Mouse (Mus musculus): Measurements from ENCODE around the gene Slc38a10. TPM values are rescaled to one million over a fixed set of nuclear protein-coding genes. Genes with fewer than 3 reads are reported as not detected.
A peak's percentile ranks its signal among the peaks of the same experiment; 100 is the strongest.

Slc38a10 gene
- polyA plus RNA-seq, 1 experiment: 107 TPM

DNA sequence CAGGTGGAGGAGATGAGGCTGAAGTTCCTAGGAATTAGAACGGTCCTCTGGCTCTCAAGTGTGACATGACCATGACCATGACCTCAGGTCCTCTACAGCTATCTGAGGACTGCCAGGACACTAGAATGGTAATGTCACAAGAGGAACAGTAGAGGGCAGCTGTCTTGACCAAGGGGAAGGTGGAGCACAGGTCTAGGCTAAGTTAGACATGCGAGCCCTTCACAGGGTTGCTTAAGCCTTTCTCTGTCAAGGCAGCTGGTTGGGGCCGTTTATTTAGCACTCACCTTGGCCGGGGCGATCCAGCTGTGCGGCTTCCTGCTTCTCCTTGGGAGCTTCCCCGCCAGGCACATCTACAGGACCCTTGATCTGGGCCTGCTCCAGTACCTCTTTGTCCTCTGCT is 40.6 kb downstream of the Slc38a10 start:
- H3K4me3 ChIP-seq (ENCODE audit: insufficient read depth, low read length): no peak overlapping the region
- H3K4me1 ChIP-seq (ENCODE audit: control insufficient read depth, insufficient read depth, low read length): no peaks in the 10 kb centered on the region
- H3K27ac ChIP-seq (ENCODE audit: insufficient read depth, low read length): no peak overlapping the region
- TF ChIP-seq CTCF (IDR thresholded peaks at IDR 0.05; ENCODE audit: borderline replicate concordance, insufficient read depth, low read length): peak; percentile 33; the same call in 1 of the 2 replicates
- no peak for TF ChIP-seq POLR2A (IDR thresholded peaks at IDR 0.05; ENCODE audit: low read depth, low read length)

DNA sequence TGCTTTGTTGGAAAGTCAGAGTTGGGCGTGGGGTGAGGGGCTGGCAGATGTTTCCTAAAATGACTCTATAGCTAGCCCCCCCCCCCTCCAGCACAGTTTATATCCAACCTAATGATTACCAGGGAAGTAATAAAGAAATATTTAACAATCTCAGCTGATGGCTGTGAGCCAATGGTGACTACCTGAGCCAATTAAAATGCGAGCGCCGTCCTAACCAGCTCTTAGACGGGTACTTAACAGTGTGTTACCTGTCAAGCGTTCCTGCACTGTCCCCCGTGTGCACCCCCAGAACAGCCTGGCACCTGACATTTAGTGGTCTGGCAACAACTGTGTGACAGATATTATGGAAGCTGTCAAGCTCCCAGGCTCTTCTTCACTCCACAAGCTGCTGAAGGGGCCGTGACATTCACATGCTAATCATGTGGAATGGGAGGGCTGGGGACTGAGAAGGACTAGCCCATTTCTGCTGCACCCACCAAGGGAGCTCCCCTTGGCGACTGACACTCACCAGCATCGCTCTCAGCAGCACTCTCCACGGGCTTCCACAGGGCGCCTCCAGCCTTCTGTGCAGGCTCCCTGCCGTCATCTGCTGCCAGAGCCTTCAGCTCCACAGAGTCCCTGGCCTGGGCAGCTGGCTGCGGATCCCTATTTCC is 41.5 kb downstream of the Slc38a10 start:
- H3K4me3 ChIP-seq (ENCODE audit: insufficient read depth, low read length): no peak overlapping the region
- no peaks in the 10 kb centered on the region for H3K4me1 ChIP-seq (ENCODE audit: control insufficient read depth, insufficient read depth, low read length)
- no peak overlapping the region for H3K27ac ChIP-seq (ENCODE audit: insufficient read depth, low read length)
- TF ChIP-seq CTCF (IDR thresholded peaks at IDR 0.05; ENCODE audit: borderline replicate concordance, insufficient read depth, low read length) (no peak), POLR2A (IDR thresholded peaks at IDR 0.05; ENCODE audit: low read depth, low read length) (no peak)

DNA sequence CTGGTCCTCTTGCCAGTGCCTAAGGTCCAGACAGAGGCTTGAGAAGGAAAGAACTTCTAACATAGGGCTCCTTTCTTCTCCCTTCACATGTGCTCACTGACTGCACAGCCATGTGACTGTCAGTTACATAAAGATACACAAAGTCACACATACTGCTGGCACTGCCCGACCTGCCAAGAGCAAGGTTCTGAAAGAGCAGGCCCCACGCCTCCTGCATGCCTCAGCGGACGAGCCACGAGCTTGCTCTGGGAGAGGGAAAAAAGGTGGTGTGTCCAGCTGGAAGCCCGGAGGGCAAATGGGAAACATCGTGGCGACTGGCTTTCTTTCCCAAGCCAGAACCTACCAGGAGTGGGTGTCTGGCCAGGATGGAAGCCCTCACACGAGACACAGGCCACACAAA is 43.4 kb downstream of the Slc38a10 start:
- Histone ChIP-seq H3K4me1 (ENCODE audit: control insufficient read depth, insufficient read depth, low read length) (no peaks in the 10 kb centered on the region), H3K4me3 (ENCODE audit: insufficient read depth, low read length) (no peak overlapping the region), H3K27ac (ENCODE audit: insufficient read depth, low read length) (no peak overlapping the region)
- TF ChIP-seq POLR2A (IDR thresholded peaks at IDR 0.05; ENCODE audit: low read depth, low read length) (no peak), CTCF (IDR thresholded peaks at IDR 0.05; ENCODE audit: borderline replicate concordance, insufficient read depth, low read length) (no peak)

DNA sequence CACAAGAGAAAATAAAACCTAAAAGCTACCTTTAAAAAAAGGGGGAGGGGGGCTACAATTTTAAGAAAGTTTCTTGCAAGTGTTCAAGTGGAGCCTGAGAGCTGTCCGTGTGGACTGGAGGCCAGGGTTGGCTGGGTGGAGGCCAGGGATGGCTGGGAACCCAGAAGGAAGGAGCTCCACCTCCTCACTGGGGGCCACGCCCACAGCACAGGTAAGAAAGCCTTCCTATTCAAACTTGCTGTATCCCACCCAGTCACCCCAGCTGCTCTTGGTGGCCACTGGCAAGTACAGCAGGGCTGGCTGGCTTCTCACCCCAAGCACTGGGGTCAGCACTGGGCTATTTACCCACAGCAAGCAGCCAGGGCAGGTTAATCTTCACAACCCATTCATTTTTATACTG is 44.1 kb downstream of the Slc38a10 start:
- no peak overlapping the region for H3K27ac ChIP-seq (ENCODE audit: insufficient read depth, low read length)
- TF ChIP-seq POLR2A (IDR thresholded peaks at IDR 0.05; ENCODE audit: low read depth, low read length) (no peak), CTCF (IDR thresholded peaks at IDR 0.05; ENCODE audit: borderline replicate concordance, insufficient read depth, low read length) (no peak)
- no peaks in the 10 kb centered on the region for H3K4me1 ChIP-seq (ENCODE audit: control insufficient read depth, insufficient read depth, low read length)
- H3K4me3 ChIP-seq (ENCODE audit: insufficient read depth, low read length): no peak overlapping the region

- Histone ChIP-seq H3K4me1 (ENCODE audit: control insufficient read depth, insufficient read depth, low read length) (no peaks in the 10 kb centered on the region), H3K27ac (ENCODE audit: insufficient read depth, low read length) (no peak overlapping the region), H3K4me3 (ENCODE audit: insufficient read depth, low read length) (no peak overlapping the region)
- no peak for TF ChIP-seq POLR2A (IDR thresholded peaks at IDR 0.05; ENCODE audit: low read depth, low read length)
Observed at GRCm38 (mm10) chr11:120103431-120103997, 47.6 kb downstream of the Slc38a10 start.

DNA sequence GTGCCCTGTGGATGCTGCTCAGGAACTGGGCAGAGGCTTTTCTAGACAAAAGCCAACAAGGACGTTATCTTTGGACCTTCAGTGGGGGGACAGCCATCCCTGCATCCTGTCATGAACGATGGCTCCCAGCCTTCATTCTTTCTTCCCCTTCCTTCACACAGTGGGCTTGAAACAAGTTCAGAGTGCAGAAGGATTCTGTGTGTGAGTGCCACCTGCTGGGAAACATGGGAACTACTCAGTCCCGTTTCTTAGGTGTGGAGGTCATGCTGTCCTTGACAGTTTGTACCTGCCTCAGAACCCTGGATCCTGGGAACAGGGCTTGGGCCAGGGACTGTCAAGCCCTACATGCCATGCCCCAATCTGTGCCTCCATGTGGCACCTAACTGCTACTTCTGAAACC is 50.1 kb downstream of the Slc38a10 start:
- no peak overlapping the region for H3K4me3 ChIP-seq (ENCODE audit: insufficient read depth, low read length)
- H3K27ac ChIP-seq (ENCODE audit: insufficient read depth, low read length): no peak overlapping the region
- peaks cover 5% of the 10 kb centered on the region; the same call in 1 of the 2 replicates for H3K4me1 ChIP-seq (ENCODE audit: control insufficient read depth, insufficient read depth, low read length)
- peak; percentile 54; the same call in 1 of the 2 replicates for TF ChIP-seq CTCF (IDR thresholded peaks at IDR 0.05; ENCODE audit: borderline replicate concordance, insufficient read depth, low read length)
- TF ChIP-seq POLR2A (IDR thresholded peaks at IDR 0.05; ENCODE audit: low read depth, low read length): no peak

- Histone ChIP-seq H3K4me1 (ENCODE audit: control insufficient read depth, insufficient read depth, low read length) (peaks cover 5% of the 10 kb centered on the region; the same call in 1 of the 2 replicates), H3K4me3 (ENCODE audit: insufficient read depth, low read length) (peak within 1 kb of the TSS; percentile 70), H3K27ac (ENCODE audit: insufficient read depth, low read length) (peak within 1 kb of the TSS; percentile 63)
- TF ChIP-seq CTCF (IDR thresholded peaks at IDR 0.05; ENCODE audit: borderline replicate concordance, insufficient read depth, low read length): no peak
- TF ChIP-seq POLR2A (IDR thresholded peaks at IDR 0.05; ENCODE audit: low read depth, low read length): peak; percentile 60
Observed at GRCm38 (mm10) chr11:120098588-120099511, 52.3 kb downstream of the Slc38a10 start, which contains the start of the genes Tepsin and Ndufaf8. Gene Tepsin, minus strand, starts transcription at chr11:120098731. Gene Ndufaf8, plus strand, starts transcription at chr11:120098928.

GRCm38 (mm10) chr11:120092817-120093591 is 58.1 kb downstream of the Slc38a10 start:
- Histone ChIP-seq H3K4me1 (ENCODE audit: control insufficient read depth, insufficient read depth, low read length) (peaks cover 5% of the 10 kb centered on the region; the same call in 1 of the 2 replicates), H3K4me3 (ENCODE audit: insufficient read depth, low read length) (no peak overlapping the region), H3K27ac (ENCODE audit: insufficient read depth, low read length) (no peak overlapping the region)
- TF ChIP-seq CTCF (IDR thresholded peaks at IDR 0.05; ENCODE audit: borderline replicate concordance, insufficient read depth, low read length) (peak; percentile 26; the same call in 1 of the 2 replicates), POLR2A (IDR thresholded peaks at IDR 0.05; ENCODE audit: low read depth, low read length) (no peak)

DNA sequence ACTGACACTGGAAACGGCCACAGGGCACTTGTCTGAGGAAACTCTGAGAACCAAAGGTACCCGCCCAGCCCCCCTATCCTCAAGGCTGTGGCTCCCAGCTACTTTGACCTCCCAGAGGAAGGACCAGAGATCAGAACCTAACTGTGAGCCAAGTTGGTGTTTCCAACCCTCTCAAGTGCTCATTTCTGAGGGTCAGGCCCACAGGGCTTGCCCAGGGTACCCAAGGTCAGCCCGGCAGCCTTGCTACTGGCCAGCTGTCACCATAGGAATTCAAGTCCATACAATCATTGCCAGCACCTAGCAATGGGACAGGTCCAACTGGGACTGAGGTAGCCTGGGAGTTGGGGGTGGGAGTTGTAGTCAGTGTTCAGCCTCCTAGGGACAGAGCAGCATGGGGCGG is 60.5 kb downstream of the Slc38a10 start:
- H3K27ac ChIP-seq (ENCODE audit: insufficient read depth, low read length): no peak overlapping the region
- H3K4me3 ChIP-seq (ENCODE audit: insufficient read depth, low read length): no peak overlapping the region
- H3K4me1 ChIP-seq (ENCODE audit: control insufficient read depth, insufficient read depth, low read length): no peaks in the 10 kb centered on the region
- no peak for TF ChIP-seq POLR2A (IDR thresholded peaks at IDR 0.05; ENCODE audit: low read depth, low read length)
- TF ChIP-seq CTCF (IDR thresholded peaks at IDR 0.05; ENCODE audit: borderline replicate concordance, insufficient read depth, low read length): no peak

Measured in embryonic fibroblast, embryonic 13.5 days (primary cell).